Mouse (Mus musculus): ENCODE results near the gene Shcbp1.
"Not testable (repeated sequence)": the region's sequence is repeated elsewhere in the genome, so short reads cannot be mapped to it uniquely, and the experiment has no call there.

Shcbp1 gene

GRCm38 (mm10) chr8:4779254-4780055 lies at the start of gene Shcbp1:
Shcbp1 (minus strand) TSS chr8:4779567.
- DNase-seq (ENCODE audit: low spot score) = peak; percentile 85

DNA sequence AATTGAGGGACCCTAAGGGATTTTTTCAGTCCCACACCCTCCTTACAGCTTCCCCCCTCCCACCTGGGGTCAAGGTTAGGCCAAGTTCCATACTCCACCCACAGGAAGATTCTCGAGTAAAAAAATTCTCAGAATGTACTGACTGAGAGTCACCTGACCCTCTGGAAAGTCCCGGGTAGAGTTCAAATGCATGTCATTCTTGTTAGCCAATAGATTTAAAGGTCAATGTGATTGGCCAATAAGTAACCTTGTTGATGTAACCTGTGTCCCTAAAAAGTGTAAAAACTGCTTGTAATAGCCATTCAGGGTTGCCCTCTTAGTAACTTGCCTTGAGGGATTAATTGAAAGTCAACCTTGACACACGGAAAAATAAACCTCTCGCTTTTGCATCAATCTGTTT lies 29.5 kb upstream of the Shcbp1 start:
- DNase-seq (ENCODE audit: low spot score) = no peak

DNA sequence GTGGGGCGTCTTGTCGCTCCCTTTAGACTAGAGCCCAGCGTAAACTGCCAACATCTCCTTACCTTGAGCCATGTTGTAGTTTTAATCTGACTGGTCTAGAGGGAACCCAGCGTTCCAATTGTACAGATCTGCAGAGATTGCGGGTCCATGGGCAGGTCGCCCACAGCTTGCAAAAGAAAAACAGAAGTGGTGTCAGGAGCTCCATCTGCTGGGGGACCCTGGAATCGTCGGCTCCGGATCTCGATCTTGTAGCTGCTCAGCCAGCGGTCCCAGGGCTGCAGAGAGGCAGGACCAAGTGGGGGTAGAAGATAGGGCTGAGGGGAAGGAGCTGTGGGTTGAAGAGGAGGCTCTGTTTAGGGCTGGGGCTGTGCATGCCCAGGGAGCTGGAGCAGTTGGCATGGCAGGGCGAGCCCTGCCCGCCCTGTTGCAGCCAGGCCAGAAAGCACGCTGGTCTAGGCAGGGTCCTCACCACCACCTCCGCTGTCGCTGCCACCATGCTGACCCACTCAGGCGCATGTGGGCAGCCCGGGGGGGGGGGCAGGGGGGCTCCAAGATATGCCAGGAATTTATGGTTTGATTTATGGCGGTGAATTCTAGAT lies 21.3 kb upstream of the Shcbp1 start:
- peak; percentile 38 for DNase-seq (ENCODE audit: low spot score)

GRCm38 (mm10) chr8:4778266-4778665 lies 1.1 kb downstream of the Shcbp1 start:
- no peak for DNase-seq (ENCODE audit: low spot score)

DNA sequence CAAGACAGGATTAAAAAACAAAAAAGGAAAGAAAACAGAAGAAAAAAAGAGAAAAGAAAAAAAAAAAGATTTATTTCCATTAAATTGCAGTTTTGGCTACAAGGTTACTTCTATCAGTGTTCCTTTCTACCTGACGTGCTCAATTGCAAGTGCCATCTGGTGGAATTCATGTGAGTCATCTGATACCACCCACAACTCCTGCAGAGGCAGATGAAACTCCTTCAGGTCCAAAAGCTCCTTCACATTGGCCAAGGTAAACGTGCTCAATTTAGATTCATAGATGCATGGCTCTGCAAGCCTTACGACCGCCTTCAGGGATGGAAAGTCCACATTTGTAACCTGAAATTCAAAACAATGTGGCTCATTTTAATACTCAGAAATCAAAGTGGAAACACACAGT lies 14.6 kb downstream of the Shcbp1 start:
- DNase-seq (ENCODE audit: low spot score) = no peak

DNA sequence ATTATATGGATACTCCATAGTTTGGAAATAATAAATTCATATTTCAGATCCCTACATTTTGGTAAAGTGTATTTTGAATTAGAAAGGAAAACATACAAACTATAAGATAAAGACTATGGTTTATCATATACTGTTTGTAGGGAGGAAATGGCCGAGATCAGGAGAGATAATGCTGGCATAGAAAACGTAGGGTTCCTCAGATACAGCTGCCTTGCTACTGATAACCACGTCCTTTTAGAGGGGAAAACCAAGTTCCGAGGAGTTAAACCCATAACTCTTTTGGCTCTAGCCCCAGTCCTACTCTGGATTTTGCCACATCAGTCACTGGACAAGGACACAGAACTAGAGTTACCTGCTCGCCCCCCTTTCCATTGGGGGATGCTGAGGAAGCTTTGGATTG lies 26.3 kb downstream of the Shcbp1 start:
- DNase-seq (ENCODE audit: low spot score) = no peak

DNA sequence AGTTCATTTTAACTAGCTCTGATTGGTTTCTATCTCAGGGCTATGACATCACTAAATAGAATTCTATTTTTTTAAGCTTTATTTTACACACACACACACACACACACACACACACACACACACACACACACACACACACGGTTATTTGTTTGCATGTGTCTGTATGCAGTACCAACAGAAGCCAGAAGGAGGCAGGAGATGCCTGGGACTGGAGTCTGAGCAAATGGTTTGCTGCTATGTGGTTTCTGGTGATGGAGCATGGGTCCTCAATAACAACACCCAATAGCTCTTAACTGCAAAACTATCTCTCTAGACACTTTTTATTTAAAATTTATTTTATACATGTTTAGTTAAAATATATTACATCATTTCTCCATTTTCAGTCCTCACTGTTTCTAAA lies 48.4 kb downstream of the Shcbp1 start:
- no peak for DNase-seq (ENCODE audit: low spot score)

DNA sequence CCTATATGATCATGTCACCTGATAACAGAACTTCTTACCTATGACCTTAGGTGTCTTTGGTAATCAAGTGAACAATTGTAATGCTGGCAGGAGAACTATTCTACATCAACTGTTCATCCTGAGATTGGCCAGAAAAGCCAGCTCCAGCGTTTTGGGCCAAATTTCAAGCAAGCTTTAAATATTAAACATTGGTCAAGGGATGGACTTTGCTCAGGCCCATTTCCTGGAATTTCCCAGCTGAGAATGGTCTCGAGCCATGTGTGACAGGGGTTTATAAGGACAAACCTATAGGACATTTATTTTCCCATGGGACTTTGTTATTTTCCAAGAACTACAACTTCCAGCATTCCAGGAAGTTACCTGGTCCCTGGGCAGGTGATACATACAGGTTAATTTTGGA lies 63.8 kb downstream of the Shcbp1 start:
- no peak for DNase-seq (ENCODE audit: low spot score)

GRCm38 (mm10) chr8:4708346-4708745 lies 71.0 kb downstream of the Shcbp1 start:
- not testable (repeated sequence) for DNase-seq (ENCODE audit: low spot score)

DNA sequence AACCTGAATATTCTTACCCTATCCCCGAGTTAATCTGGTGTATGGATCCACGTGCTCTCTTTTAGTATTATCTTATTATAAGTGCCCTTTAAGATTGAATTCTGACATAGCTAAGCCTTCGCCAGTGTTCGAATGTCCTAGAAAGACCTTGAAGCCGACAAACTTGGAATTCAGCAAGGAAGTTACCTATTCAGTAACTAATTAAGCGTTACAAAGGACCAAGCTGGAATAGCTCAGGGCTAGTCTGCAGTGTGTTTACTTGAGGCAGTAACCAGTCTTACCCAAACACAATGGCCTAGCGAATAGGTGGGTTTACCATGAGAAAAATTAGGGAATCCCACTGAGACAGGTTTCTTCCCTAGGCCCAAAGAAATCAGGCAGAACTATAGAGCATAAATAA lies 71.5 kb downstream of the Shcbp1 start:
- DNase-seq (ENCODE audit: low spot score) = not testable (repeated sequence)

GRCm38 (mm10) chr8:4691634-4692033 lies 87.7 kb downstream of the Shcbp1 start:
- DNase-seq (ENCODE audit: low spot score) = no peak
